Mouse (Mus musculus) forebrain, embryonic 12.5 days (tissue): ENCODE data around the gene P2ry2. TPM values are rescaled to one million over a fixed set of nuclear protein-coding genes. Genes with fewer than 3 reads are reported as not detected.

Source experiments
- ATAC-seq: fragments of 200-750 bp; cut with Nextera tagmentation; 2 replicates; pipeline ENCODE4 v1.8.0; 2017; ENCODE audit warnings: moderate TSS enrichment; ENCODE audit not compliant: low FRiP score
- H3K27ac ChIP-seq: fragments of 300-500 bp; sonication (generic); 2 replicates; pipeline ENCODE4 v1.5.1; 2016; ENCODE audit warnings: mild to moderate bottlenecking
- H3K27me3 ChIP-seq: fragments of 300-500 bp; sonication (generic); 2 replicates; pipeline ENCODE4 v1.6.1; 2016; ENCODE audit warnings: mild to moderate bottlenecking
- H3K36me3 ChIP-seq: fragments of 300-500 bp; sonication (generic); replicated peaks from 2 replicates; pipeline ENCODE4 v1.6.1; 2016; ENCODE audit warnings: mild to moderate bottlenecking
- H3K4me1 ChIP-seq: fragments of 300-500 bp; sonication (generic); 2 replicates; pipeline ENCODE4 v1.6.1; 2016
- H3K4me2 ChIP-seq: fragments of 300-500 bp; sonication (generic); 2 replicates; pipeline ENCODE4 v1.6.1; 2016; ENCODE audit warnings: mild to moderate bottlenecking, moderate library complexity
- H3K4me3 ChIP-seq: fragments of 300-500 bp; sonication (generic); replicated peaks from 2 replicates; pipeline ENCODE4 v1.5.1; 2016; ENCODE audit warnings: mild to moderate bottlenecking
- H3K9ac ChIP-seq: fragments of 300-500 bp; sonication (generic); 2 replicates; pipeline ENCODE4 v1.6.1; 2016; ENCODE audit warnings: mild to moderate bottlenecking
- H3K9me3 ChIP-seq: fragments of 300-500 bp; sonication (generic); 2 replicates; pipeline ENCODE4 v1.6.1; 2016
- WGBS: fragments of 180-500 bp; shearing (Covaris S2); methylation state at CpG from one replicate; pipeline ENCODE4 v1.1.7; 2016; 5-methylcytosine and 5-hydroxymethylcytosine counted together
- polyA plus RNA-seq: library from polyadenylated mRNA; unstranded; fragments of >200 nt; fragmentation: Nextera tagmentation; extraction: Ambion mirVana; gene quantifications from 2 replicates; pipeline ENCODE4 v1.2.1, GENCODE M21; 2016

Gene P2ry2
- polyA plus RNA-seq, 1 experiment from 2014 or later, result 0.15 TPM

GRCm38 (mm10) chr7:100997215-100997614, 15.5 kb downstream of the P2ry2 start:
- Histone ChIP-seq H3K9ac (no peak overlapping the region), H3K27ac (no peak overlapping the region), H3K9me3 (no peaks in the 10 kb centered on the region), H3K4me1 (no peaks in the 10 kb centered on the region), H3K4me2 (no peak overlapping the region), H3K4me3 (no peak overlapping the region), H3K36me3 (no peaks in the 10 kb centered on the region), H3K27me3 (no peaks in the 10 kb centered on the region)
- ATAC-seq, result no peak
- WGBS, result 73% methylated on average over 1 of the region's 1 CpGs

- H3K4me2 ChIP-seq, result no peak overlapping the region
- peaks cover 2% of the 10 kb centered on the region; the same call in 1 of the 2 replicates for H3K4me1 ChIP-seq
- no peak overlapping the region for H3K9ac ChIP-seq
- H3K27ac ChIP-seq, result no peak overlapping the region
- 83% methylated on average over 3 of the region's 3 CpGs for WGBS
- no peak for ATAC-seq
- no peaks in the 10 kb centered on the region for H3K27me3 ChIP-seq
- H3K9me3 ChIP-seq, result no peaks in the 10 kb centered on the region
- H3K4me3 ChIP-seq, result no peak overlapping the region
- no peaks in the 10 kb centered on the region for H3K36me3 ChIP-seq
Observed at GRCm38 (mm10) chr7:100995951-100996350, 16.7 kb downstream of the P2ry2 start.

DNA sequence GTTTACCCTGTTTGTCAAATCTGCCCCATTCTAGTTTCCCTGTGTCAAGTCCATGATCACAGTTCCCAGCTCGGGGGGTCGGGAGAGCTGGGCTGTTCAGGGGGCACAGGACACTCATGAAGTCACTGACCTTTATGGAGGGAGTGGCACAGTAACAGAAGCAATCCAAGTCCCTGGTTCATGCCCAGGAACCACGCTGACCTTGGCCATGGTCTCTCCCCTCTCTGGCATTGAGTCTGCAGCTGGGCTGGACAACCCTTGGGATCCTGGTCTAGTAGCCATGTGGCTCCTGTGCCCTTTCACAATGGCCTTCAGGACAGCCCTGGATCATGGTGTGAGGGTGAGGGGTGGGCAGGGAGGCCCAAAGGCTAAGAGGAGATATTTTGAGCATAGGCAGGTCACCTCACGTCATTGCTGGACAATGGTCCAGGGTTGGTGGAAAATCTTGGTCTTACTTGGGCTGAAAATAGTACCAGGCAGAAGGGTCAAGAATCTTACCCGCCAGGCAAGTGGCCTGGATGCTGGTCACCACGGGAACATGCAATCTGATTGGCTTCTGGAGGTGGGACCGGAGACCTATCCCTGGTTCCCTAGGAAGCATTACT, 17.3 kb downstream of the P2ry2 start:
- 86% methylated on average over 7 of the region's 7 CpGs for WGBS
- Histone ChIP-seq H3K4me2 (no peak overlapping the region), H3K9me3 (no peaks in the 10 kb centered on the region), H3K27me3 (no peaks in the 10 kb centered on the region), H3K36me3 (no peaks in the 10 kb centered on the region), H3K27ac (no peak overlapping the region), H3K4me3 (no peak overlapping the region), H3K4me1 (peaks cover 8% of the 10 kb centered on the region), H3K9ac (no peak overlapping the region)
- ATAC-seq, result no peak

DNA sequence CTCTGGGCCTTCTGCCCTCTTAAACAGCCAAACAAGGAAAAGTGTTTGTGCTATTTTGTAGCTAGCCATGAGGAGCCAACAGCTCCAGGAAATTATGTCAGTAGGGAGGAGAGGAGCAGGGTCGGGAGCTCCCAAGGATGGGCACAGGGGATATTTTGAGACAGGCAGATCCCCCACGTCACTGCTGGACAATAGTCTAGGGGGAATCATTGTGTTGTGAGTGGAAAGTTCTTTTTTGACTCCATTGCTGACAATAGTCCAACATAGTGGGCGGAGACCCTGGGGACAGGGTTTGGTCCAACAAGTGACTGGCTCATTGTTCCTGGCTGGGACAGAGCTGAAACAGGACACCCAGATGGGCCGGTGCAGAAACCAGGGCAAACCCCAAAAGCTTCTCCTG, 19.5 kb downstream of the P2ry2 start:
- WGBS, result 37% methylated on average over 4 of the region's 4 CpGs
- Histone ChIP-seq H3K4me1 (peaks cover 8% of the 10 kb centered on the region), H3K9me3 (no peaks in the 10 kb centered on the region), H3K27ac (no peak overlapping the region), H3K36me3 (no peaks in the 10 kb centered on the region), H3K27me3 (no peaks in the 10 kb centered on the region), H3K4me3 (no peak overlapping the region), H3K9ac (no peak overlapping the region), H3K4me2 (no peak overlapping the region)
- ATAC-seq, result no peak

DNA sequence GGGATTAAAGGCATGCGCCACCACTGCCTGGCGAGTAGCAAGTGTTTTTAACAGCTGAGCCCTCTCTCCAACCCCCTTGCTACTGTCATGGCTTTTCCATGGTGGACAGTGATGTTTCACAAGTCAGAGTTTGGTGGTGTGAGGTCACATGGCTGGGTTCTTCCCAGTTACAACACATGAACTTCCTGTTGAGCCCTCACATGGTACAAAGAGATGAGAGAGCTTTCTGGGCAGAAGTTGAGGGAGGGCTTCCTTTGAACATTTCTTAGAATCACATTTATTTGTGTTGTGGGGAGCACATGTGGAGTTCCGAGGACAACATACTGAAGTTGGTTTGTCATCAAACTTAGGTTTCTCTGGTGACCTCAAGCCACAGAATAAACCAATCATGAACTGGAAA, 20.7 kb downstream of the P2ry2 start:
- Histone ChIP-seq H3K27me3 (no peaks in the 10 kb centered on the region), H3K4me2 (no peak overlapping the region), H3K4me3 (no peak overlapping the region), H3K27ac (no peak overlapping the region), H3K9me3 (no peaks in the 10 kb centered on the region), H3K36me3 (no peaks in the 10 kb centered on the region), H3K9ac (no peak overlapping the region), H3K4me1 (peaks cover 8% of the 10 kb centered on the region)
- WGBS, result 92% methylated on average over 3 of the region's 3 CpGs
- no peak for ATAC-seq

DNA sequence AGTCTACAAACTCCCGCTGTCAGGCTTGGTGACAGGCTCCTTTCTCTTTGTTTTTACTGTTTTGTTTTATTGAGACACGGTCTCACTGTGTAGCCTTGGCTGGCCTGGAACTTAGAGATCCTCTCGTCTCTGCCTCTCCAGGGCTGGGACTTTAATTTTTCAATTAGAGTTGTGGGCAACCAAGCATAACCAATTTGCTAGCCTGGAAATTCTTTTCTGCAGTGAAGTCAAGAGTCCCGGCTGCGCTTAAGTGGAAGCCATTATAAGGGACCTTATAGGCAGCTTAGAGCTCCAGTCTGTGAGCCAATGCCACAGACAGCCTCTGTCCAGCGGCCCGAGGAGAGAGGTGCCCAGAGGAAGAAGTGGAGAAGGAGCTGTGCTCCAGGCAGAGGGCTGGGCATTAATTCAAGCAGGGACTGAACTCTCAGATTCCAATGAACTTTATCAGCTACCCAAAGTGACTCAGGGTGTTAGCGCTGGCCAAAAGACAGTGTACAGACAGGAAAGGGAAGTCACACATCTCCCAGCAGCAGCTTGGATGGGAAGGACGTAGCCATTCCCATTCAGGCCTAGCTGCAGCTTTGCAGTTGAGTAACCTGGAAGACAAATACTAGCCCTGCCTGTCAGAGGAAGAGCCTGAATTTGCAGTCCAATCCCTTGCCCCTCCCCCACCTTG, 21.9 kb downstream of the P2ry2 start:
- Histone ChIP-seq H3K4me3 (no peak overlapping the region), H3K9ac (no peak overlapping the region), H3K36me3 (no peaks in the 10 kb centered on the region), H3K4me2 (no peak overlapping the region), H3K4me1 (peaks cover 8% of the 10 kb centered on the region), H3K27me3 (no peaks in the 10 kb centered on the region), H3K27ac (no peak overlapping the region), H3K9me3 (no peaks in the 10 kb centered on the region)
- WGBS, result 30% methylated on average over 9 of the region's 9 CpGs
- ATAC-seq, result no peak

DNA sequence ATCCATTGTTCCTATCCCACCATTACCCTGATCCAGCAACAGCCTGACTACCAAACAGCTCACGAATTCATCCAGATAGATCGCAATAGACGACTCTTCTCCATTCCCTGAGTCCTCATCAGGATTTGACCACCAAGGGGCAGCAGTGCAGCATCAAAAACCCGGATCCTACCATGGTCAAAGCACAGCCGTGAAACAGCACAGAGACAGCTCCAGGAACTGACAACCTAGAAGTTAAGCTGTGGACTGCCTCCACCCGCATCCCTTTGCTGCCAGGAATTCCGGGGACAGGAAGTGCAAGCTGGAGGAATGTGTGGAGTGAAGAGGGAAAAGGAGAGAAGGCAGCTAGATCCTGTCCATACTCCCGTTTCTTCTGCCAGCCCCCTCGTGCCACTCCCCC, 24.6 kb downstream of the P2ry2 start:
- peaks cover 21% of the 10 kb centered on the region for H3K4me1 ChIP-seq
- no peaks in the 10 kb centered on the region for H3K36me3 ChIP-seq
- H3K27me3 ChIP-seq, result no peaks in the 10 kb centered on the region
- no peak overlapping the region for H3K4me3 ChIP-seq
- no peak overlapping the region for H3K27ac ChIP-seq
- no peak overlapping the region for H3K9ac ChIP-seq
- ATAC-seq, result 0 out of 2 replicates have a peak, but pooled peaks have one; percentile 53
- no peak overlapping the region for H3K4me2 ChIP-seq
- 24% methylated on average over 9 of the region's 9 CpGs for WGBS
- no peaks in the 10 kb centered on the region for H3K9me3 ChIP-seq

DNA sequence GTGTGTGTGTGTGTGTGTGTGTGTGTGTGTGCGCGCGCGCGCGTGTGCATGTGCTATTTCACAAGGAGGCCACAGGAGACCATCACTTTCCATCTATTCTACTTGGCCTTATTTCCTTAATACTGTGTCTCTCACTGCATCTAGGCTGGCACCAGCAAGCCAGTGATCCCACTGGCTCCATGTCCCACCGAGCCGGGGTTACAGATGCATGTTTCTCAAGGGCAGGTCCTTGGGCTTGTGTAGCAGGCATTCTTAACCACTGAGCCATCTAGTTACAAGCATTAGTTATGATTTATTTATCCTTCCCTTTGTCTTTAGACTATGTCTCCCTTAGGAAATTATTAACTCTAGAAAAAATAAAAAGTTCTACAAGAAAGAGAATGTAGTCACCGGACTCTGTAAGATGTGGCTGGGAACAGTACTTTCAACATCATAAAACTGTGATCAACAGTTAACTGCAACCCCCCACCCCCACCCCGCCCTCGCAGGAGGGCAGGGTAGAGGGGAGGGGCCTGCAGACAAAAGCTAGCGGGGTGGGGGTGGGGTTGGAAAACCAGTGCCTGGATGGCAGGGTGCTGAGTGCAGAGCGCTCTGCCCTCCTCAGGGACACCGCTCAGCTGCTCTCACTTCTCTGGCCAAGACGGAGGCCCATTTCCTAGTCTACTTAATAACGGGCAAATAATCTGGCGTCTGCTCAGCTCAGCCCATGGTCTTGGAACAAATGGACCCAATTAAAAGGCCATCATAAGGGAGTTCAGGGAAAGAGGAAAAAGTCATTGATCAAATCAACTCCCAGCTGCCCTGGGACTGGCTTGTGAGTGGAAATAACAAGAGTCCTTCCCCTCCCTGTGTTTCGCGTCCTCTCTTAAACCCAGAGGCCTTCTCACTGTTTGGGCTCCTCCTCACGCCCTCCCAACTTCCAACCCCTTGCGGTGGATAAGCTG, 27.9 kb downstream of the P2ry2 start:
- Histone ChIP-seq H3K4me1 (peaks cover 12% of the 10 kb centered on the region), H3K27me3 (no peaks in the 10 kb centered on the region), H3K4me2 (peak overlapping the region; percentile 13; the same call in 1 of the 2 replicates), H3K27ac (no peak overlapping the region), H3K36me3 (no peaks in the 10 kb centered on the region), H3K4me3 (no peak overlapping the region), H3K9me3 (no peaks in the 10 kb centered on the region), H3K9ac (peak overlapping the region; percentile 21; the same call in 1 of the 2 replicates)
- ATAC-seq, result peak; percentile 61; the same call in 1 of the 2 replicates
- WGBS, result 38% methylated on average over 21 of the region's 21 CpGs

- Histone ChIP-seq H3K4me2 (no peak overlapping the region), H3K9me3 (no peaks in the 10 kb centered on the region), H3K4me1 (peaks cover 4% of the 10 kb centered on the region), H3K36me3 (no peaks in the 10 kb centered on the region), H3K27ac (no peak overlapping the region), H3K27me3 (peaks cover 15% of the 10 kb centered on the region), H3K9ac (no peak overlapping the region), H3K4me3 (no peak overlapping the region)
- 49% methylated on average over 2 of the region's 2 CpGs for WGBS
- no peak for ATAC-seq
Observed at GRCm38 (mm10) chr7:100979175-100979574, 33.5 kb downstream of the P2ry2 start.

DNA sequence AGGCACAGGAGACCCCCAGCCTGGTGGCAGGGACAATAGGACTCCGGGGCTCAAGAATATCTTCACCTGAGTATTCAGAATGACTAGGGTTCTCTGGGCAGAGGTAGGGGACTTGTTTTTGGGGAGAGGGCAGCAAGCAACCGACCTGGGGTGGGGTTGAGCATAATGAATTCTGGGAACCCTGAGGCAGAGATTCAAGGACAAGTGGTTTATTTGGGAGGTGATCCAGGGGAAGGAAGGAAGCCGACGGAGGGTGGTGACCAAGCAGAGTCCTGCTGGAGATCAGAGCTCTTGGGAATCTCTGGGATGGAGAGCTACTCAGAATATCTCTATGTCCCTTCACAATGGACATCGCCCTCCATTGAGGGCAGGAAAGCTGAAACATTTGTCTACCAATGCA, 34.5 kb downstream of the P2ry2 start:
- no peak overlapping the region for H3K27ac ChIP-seq
- no peak for ATAC-seq
- H3K4me3 ChIP-seq, result no peak overlapping the region
- H3K4me2 ChIP-seq, result no peak overlapping the region
- peaks cover 7% of the 10 kb centered on the region for H3K4me1 ChIP-seq
- 90% methylated on average over 5 of the region's 5 CpGs for WGBS
- no peaks in the 10 kb centered on the region for H3K36me3 ChIP-seq
- no peak overlapping the region for H3K9ac ChIP-seq
- no peaks in the 10 kb centered on the region for H3K9me3 ChIP-seq
- H3K27me3 ChIP-seq, result peaks cover 25% of the 10 kb centered on the region

DNA sequence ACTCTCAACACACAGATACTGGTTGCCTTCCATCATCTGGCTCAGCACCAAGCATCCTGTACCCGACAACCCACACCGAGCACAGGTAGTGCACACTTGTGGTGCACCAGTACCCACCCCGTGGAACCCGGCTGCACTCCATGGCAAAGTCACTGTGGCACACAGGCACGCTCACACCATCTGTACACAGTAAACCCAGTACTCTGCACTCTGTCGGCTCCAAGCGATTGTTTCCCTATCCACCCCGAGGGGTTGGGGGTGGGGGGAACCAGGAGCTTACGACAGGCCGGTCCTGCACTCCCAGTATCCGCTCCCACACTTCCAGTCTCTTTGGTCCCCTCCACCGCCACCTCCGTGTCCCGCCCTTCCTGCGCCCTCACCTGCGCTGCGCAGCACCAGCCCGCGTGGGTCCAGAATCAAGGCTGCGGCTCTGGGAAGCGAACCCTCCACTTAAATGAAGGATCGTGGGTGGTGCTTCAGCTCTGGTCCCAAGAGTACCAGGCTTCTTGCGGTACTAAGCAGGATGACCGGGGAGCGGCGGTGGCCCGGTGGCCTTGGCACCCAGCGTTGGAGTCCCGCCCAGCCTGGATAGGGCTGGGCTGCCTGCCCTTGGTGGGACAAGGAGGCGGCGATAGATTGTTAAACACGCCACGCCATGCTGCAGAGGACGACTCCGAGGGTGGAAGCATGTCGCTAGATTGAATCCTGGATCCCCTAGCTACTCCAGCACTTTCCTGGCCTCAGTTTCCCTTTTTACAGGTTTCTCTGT, 38.3 kb downstream of the P2ry2 start, which contains the start of gene P2ry6:
P2ry6 (minus strand) TSS at position 515 of the 769 bp plus-strand sequence.
- WGBS, result 4% methylated on average over 36 of the region's 36 CpGs
- H3K36me3 ChIP-seq, result no peaks in the 10 kb centered on the region
- ATAC-seq, result 0 out of 2 replicates have a peak, but pooled peaks have one; percentile 23
- H3K4me3 ChIP-seq, result peak within 1 kb of the TSS; percentile 31
- H3K9me3 ChIP-seq, result no peaks in the 10 kb centered on the region
- H3K27ac ChIP-seq, result no peak within 1 kb of the TSS
- peaks cover 7% of the 10 kb centered on the region for H3K4me1 ChIP-seq
- H3K27me3 ChIP-seq, result peaks cover 42% of the 10 kb centered on the region
- peak within 1 kb of the TSS; percentile 54 for H3K4me2 ChIP-seq
- H3K9ac ChIP-seq, result no peak within 1 kb of the TSS; the same call in 1 of the 2 replicates
